Mouse (Mus musculus) liver, embryonic 15.5 days (tissue): ENCODE measurements around the gene Nkrf. TPM values are rescaled to one million over a fixed set of nuclear protein-coding genes. Genes with fewer than 3 reads are reported as not detected.

Experiments used
- ATAC-seq: fragments of 200-750 bp; cut with Nextera tagmentation; 2 replicates; pipeline ENCODE4 v1.8.0; 2017; ENCODE audit warnings: moderate number of reproducible peaks, mild to moderate bottlenecking, moderate library complexity; ENCODE audit not compliant: insufficient read depth
- H3K27ac ChIP-seq: fragments of 300-500 bp; sonication (generic); replicated peaks from 2 replicates; pipeline ENCODE4 v1.5.1; 2015; ENCODE audit warnings: mild to moderate bottlenecking, inconsistent platforms
- H3K27me3 ChIP-seq: fragments of 300-500 bp; sonication (generic); 2 replicates; pipeline ENCODE4 v1.6.1; 2015; ENCODE audit warnings: mild to moderate bottlenecking, inconsistent platforms
- H3K36me3 ChIP-seq: fragments of 300-500 bp; sonication (generic); replicated peaks from 2 replicates; pipeline ENCODE4 v1.6.1; 2015; ENCODE audit warnings: moderate library complexity, mild to moderate bottlenecking, inconsistent platforms
- H3K4me1 ChIP-seq: fragments of 300-500 bp; sonication (generic); replicated peaks from 2 replicates; pipeline ENCODE4 v1.6.1; 2015; ENCODE audit warnings: inconsistent platforms
- H3K4me2 ChIP-seq: fragments of 300-500 bp; sonication (generic); 2 replicates; pipeline ENCODE4 v1.6.1; 2015; ENCODE audit warnings: moderate library complexity, mild to moderate bottlenecking, inconsistent platforms
- H3K4me3 ChIP-seq: fragments of 300-500 bp; sonication (generic); replicated peaks from 2 replicates; pipeline ENCODE4 v1.5.1; 2015; ENCODE audit warnings: mild to moderate bottlenecking, inconsistent platforms
- H3K9ac ChIP-seq: fragments of 300-500 bp; sonication (generic); 2 replicates; pipeline ENCODE4 v1.6.1; 2015; ENCODE audit warnings: moderate library complexity, mild to moderate bottlenecking, inconsistent platforms
- H3K9me3 ChIP-seq: fragments of 300-500 bp; sonication (generic); replicated peaks from 2 replicates; pipeline ENCODE4 v1.6.1; 2016; ENCODE audit warnings: inconsistent platforms
- WGBS: fragments of 180-500 bp; shearing (Covaris S2); methylation state at CpG from one replicate; pipeline ENCODE4 v1.1.7; 2015; ENCODE audit warnings: mixed read lengths; ENCODE audit not compliant: insufficient replicate concordance; 5-methylcytosine and 5-hydroxymethylcytosine counted together
- polyA plus RNA-seq: library from polyadenylated mRNA; unstranded; fragments of >200 nt; fragmentation: Nextera tagmentation; extraction: Ambion mirVana; gene quantifications from 2 replicates; pipeline ENCODE4 v1.2.1, GENCODE M21; 2015

Nkrf gene
- polyA plus RNA-seq, 1 experiment from 2014 or later: 0.51 TPM

DNA sequence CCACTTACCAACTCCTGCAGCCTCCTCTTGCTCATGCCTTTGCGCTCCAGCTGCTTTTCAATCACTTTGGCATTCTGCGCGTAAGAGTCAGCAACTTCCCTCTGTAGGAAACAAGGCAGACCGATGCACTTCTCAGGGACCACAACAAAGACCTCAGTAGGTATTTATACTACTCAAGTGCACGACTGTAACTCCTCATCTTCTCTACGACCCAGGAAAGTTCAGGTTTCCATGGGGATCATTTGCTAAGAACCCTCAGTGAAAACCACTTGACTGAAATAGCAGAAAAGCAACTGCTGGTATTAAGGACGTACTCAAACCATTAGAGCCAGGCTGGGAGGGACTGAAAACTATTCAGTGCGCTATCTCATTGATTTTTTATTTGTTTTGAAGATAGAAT lies 50.1 kb downstream of the Nkrf start:
- H3K27ac ChIP-seq: no peak overlapping the region
- H3K27me3 ChIP-seq: no peaks in the 10 kb centered on the region
- H3K4me1 ChIP-seq: no peaks in the 10 kb centered on the region
- no peak overlapping the region for H3K4me3 ChIP-seq
- H3K9me3 ChIP-seq: no peaks in the 10 kb centered on the region
- H3K36me3 ChIP-seq: peaks cover 17% of the 10 kb centered on the region
- no peak overlapping the region for H3K4me2 ChIP-seq
- 78% methylated on average over 8 of the region's 8 CpGs for WGBS
- ATAC-seq: no peak
- H3K9ac ChIP-seq: no peak overlapping the region

DNA sequence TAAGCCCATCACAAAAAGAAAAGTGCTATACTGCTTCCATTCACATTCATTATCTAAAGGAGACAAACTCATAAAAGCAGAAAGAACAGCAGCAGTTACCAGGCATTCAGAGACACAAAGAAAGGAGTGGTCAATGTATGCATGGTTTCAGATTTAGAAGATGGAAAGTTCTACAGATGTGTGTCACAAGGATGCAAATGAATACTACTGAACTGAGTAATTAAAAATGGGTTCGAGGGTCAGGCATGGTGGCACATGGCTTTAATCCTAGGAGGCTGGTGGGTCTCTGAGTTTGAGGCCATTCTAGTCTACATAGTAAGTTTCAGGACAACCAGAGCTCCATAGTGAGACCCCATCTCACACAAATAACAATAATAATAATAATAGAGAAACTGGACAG lies 55.5 kb downstream of the Nkrf start:
- no peak for ATAC-seq
- H3K27me3 ChIP-seq: no peaks in the 10 kb centered on the region

DNA sequence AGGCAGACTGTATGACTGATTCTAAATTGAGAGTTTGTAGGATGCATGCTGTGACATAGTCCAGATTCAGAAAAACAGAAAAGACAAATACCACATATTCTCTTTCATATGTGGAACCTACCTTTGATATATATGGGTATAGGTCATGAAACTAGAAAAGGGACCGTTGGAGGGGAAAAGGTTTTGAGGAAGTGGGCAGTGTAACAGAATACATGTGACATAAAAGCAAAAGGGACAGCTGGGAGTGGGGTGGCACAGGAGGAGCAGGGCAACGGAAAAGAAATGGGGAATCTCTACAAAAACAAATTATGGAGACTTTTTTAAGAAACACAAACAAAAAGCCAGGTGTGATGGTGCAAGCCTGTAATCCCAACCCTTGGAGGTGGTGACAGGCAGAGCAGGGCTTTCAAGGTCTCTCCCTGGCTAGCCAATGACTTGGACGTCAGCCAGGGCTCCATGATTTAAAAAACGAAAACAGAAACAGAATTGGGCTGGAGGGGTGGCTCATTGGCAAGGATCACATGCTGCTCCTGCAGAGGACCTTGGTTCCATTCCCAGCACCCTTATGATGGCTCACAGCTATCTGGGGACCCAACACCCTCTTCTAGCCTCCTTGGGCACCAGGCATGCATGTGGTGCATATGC lies 59.2 kb downstream of the Nkrf start:
- Histone ChIP-seq H3K27me3 (no peaks in the 10 kb centered on the region), H3K36me3 (no peaks in the 10 kb centered on the region), H3K4me3 (no peak overlapping the region), H3K9ac (no peak overlapping the region), H3K4me1 (no peaks in the 10 kb centered on the region; the same call in 1 of the 2 replicates), H3K9me3 (no peaks in the 10 kb centered on the region), H3K4me2 (no peak overlapping the region), H3K27ac (no peak overlapping the region)
- ATAC-seq: no peak
- 34% methylated on average over 4 of the region's 4 CpGs for WGBS

More for the DNA sequence above, 55.5 kb downstream of the Nkrf start:
- no peak overlapping the region for H3K4me2 ChIP-seq
- no peaks in the 10 kb centered on the region for H3K9me3 ChIP-seq
- no peak overlapping the region for H3K4me3 ChIP-seq
- no peaks in the 10 kb centered on the region; the same call in 1 of the 2 replicates for H3K4me1 ChIP-seq
- H3K9ac ChIP-seq: no peak overlapping the region
- peaks cover 5% of the 10 kb centered on the region; the same call in 1 of the 2 replicates for H3K36me3 ChIP-seq
- 59% methylated on average over 1 of the region's 1 CpGs for WGBS
- no peak overlapping the region for H3K27ac ChIP-seq

DNA sequence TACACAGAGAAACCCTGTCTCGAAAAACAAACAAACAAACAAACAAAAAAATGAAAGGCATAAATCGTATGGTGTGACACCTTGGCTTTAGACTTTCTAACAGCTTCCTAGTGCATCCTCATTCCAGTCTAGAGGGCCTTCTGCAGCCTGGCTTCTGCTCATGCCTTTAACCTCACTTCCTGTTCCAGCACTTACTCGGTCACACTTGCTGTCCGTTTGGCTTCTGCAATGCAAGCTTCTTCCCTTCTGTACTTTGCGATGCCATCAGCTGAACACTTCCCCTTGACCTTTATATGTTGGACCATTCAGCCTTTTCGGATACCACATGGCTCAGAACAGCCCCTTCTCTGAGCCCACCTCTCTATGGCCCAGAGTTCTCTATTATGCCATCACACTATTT lies 61.0 kb downstream of the Nkrf start:
- H3K4me3 ChIP-seq: no peak overlapping the region
- 51% methylated on average over 6 of the region's 6 CpGs for WGBS
- H3K4me1 ChIP-seq: no peaks in the 10 kb centered on the region; the same call in none of the 2 replicates
- H3K36me3 ChIP-seq: no peaks in the 10 kb centered on the region
- no peaks in the 10 kb centered on the region for H3K27me3 ChIP-seq
- no peak for ATAC-seq
- H3K4me2 ChIP-seq: no peak overlapping the region
- no peak overlapping the region for H3K9ac ChIP-seq
- no peak overlapping the region for H3K27ac ChIP-seq
- H3K9me3 ChIP-seq: no peaks in the 10 kb centered on the region

DNA sequence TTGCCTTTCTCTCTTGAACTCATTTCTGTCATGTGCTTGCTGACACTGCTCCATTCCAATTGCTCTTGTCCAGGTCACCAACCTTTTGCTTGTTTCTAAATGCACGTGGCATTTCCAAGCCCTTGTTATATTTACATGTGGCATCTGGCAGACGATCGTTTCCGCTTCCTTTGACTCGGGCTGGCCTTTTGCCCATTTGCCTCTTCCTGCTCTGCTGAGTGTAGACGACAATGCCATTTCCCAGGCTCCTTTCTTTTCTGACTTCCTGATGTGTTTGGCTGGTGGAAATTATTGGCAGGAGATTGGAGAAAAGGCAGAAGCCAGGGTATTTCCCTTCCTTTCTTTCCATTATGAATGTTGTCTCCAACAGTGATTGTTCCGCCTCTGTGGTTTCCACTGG lies 63.3 kb downstream of the Nkrf start:
- WGBS: 60% methylated on average over 7 of the region's 7 CpGs

More for the DNA sequence above, 63.3 kb downstream of the Nkrf start:
- Histone ChIP-seq H3K9ac (no peak overlapping the region), H3K36me3 (no peaks in the 10 kb centered on the region), H3K27ac (no peak overlapping the region), H3K27me3 (no peaks in the 10 kb centered on the region), H3K4me2 (no peak overlapping the region), H3K4me1 (no peaks in the 10 kb centered on the region; the same call in none of the 2 replicates), H3K4me3 (no peak overlapping the region), H3K9me3 (no peaks in the 10 kb centered on the region)
- no peak for ATAC-seq

Other genes with a start within 250 kb of the Nkrf start
- 1.0 and 1.1 TPM in 2 replicates for gene Slc25a43, start 159.2 kb downstream of the Nkrf start, polyA plus RNA-seq
- 409 and 433 TPM in 2 replicates for gene Slc25a5, start 107.2 kb downstream of the Nkrf start, polyA plus RNA-seq
- gene Ube2a, start 29.0 kb downstream of the Nkrf start, polyA plus RNA-seq: 64.3 and 74.0 TPM in 2 replicates
- gene C330007P06Rik, start 28.8 kb downstream of the Nkrf start, polyA plus RNA-seq: 12.6 and 13.6 TPM in 2 replicates
- 3.4 and 3.9 TPM in 2 replicates for gene Sept6, start 88.9 kb upstream of the Nkrf start, polyA plus RNA-seq
- gene Sowahd, start 145.9 kb upstream of the Nkrf start, polyA plus RNA-seq: 0.06 and 0.09 TPM in 2 replicates
- gene Rpl39, start 182.5 kb upstream of the Nkrf start, polyA plus RNA-seq: 219 and 316 TPM in 2 replicates
- 8.1 and 8.3 TPM in 2 replicates for gene Upf3b, start 207.4 kb upstream of the Nkrf start, polyA plus RNA-seq
- gene Nkap, start 223.9 kb upstream of the Nkrf start, polyA plus RNA-seq: 4.9 and 5.1 TPM in 2 replicates